Mouse (Mus musculus): ENCODE results near the gene Rictor. TPM values are rescaled to one million over a fixed set of nuclear protein-coding genes. Genes with fewer than 3 reads are reported as not detected.
"Not testable (repeated sequence)": the region's sequence is repeated elsewhere in the genome, so short reads cannot be mapped to it uniquely, and the experiment has no call there.

The Rictor gene
- polyA plus RNA-seq, 1 experiment from 2014 or later, result 46.8 TPM

DNA sequence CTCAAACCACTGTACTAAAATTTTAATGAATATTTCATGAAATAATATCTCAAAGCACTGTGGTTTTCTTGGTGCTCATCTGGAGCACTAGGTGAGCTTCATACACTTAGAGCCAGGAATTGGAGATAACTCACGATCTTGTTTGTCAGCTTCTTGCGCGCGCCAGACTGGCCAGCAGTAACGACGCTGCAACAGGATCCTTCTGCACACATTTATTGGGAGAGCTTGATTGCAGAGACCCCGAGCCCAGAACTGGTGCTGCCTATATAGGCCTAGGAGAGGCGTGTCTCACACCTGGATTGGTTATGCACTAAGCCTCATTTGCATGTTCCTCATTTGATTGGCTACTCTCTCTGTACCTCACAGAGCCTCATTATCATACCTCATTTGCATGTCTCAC is 93.0 kb downstream of the Rictor start:
- DNase-seq (ENCODE audit: low spot score); H3K9ac ChIP-seq (ENCODE audit: low read length); H3K36me3 ChIP-seq (ENCODE audit: control insufficient read depth, insufficient read depth, low read length); H3K4me2 ChIP-seq (ENCODE audit: low read depth, low read length, severe bottlenecking); ATAC-seq (replicated peaks; ENCODE audit: low FRiP score); H3K4me1 ChIP-seq (replicated peaks; ENCODE audit: control insufficient read depth, insufficient read depth, low read length); H3K27me3 ChIP-seq (ENCODE audit: control insufficient read depth, insufficient read depth, low read length); H3K27ac ChIP-seq (ENCODE audit: low read depth, low read length); H3K9me3 ChIP-seq (ENCODE audit: control insufficient read depth, low read length); H3K4me3 ChIP-seq (ENCODE audit: low read depth, low read length): not testable (repeated sequence)
- 96% methylated on average over 8 of the region's 8 CpGs for WGBS

DNA sequence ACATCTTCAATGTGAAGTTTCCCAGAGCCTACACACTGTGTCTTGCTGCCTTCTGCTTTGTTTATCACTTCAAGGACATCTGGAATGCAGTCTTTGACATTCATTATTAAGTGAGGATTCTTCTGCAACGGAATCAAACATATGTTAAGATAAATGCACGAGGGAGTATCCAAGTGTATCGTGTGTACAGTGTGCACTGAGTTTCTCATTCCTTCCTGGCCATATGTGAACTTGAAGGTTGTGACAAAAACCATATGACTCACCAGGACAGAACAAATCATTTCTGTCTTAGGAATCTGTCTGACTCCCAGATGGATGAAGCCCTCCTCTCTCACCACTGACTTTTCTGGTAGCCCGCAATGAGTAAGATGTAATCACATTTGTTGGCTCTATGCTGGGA is 107.6 kb downstream of the Rictor start:
- Histone ChIP-seq H3K27me3 (ENCODE audit: control insufficient read depth, insufficient read depth, low read length) (no peaks in the 10 kb centered on the region), H3K4me1 (replicated peaks; ENCODE audit: control insufficient read depth, insufficient read depth, low read length) (no peaks in the 10 kb centered on the region), H3K4me3 (ENCODE audit: low read depth, low read length) (no peak overlapping the region), H3K9ac (ENCODE audit: low read length) (no peak overlapping the region), H3K27ac (ENCODE audit: low read depth, low read length) (no peak overlapping the region), H3K4me2 (ENCODE audit: low read depth, low read length, severe bottlenecking) (no peak overlapping the region), H3K9me3 (ENCODE audit: control insufficient read depth, low read length) (no peaks in the 10 kb centered on the region; the same call in 1 of the 2 replicates), H3K36me3 (ENCODE audit: control insufficient read depth, insufficient read depth, low read length) (no peaks in the 10 kb centered on the region)
- DNase-seq (ENCODE audit: low spot score) (no peak), ATAC-seq (replicated peaks; ENCODE audit: low FRiP score) (no peak)
- WGBS, result 89% methylated on average over 4 of the region's 4 CpGs

DNA sequence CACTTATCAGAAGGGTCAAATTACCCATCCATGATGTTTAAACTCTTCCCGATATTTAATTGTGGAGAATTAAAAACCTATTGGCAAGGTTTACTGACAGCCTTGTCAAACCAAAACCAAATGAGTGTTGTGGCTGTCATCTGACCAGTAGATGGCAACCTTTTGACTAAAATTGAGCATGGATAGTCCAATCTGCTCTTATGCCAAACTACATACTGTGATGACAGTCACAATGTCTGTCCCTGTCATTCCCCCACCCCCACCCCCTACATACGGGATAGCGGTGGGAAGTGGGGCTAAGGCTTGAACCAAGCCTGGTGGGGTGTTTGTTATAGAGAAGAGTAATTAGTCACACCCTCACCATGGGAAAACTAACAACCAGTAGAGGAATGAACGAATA is 132.0 kb downstream of the Rictor start:
- Histone ChIP-seq H3K27me3 (ENCODE audit: control insufficient read depth, insufficient read depth, low read length) (no peaks in the 10 kb centered on the region), H3K9me3 (ENCODE audit: control insufficient read depth, low read length) (no peaks in the 10 kb centered on the region), H3K27ac (ENCODE audit: low read depth, low read length) (no peak overlapping the region), H3K4me3 (ENCODE audit: low read depth, low read length) (no peak overlapping the region), H3K4me1 (replicated peaks; ENCODE audit: control insufficient read depth, insufficient read depth, low read length) (no peaks in the 10 kb centered on the region), H3K36me3 (ENCODE audit: control insufficient read depth, insufficient read depth, low read length) (no peaks in the 10 kb centered on the region), H3K9ac (ENCODE audit: low read length) (no peak overlapping the region), H3K4me2 (ENCODE audit: low read depth, low read length, severe bottlenecking) (no peak overlapping the region)
- WGBS, result 55% methylated on average over 4 of the region's 4 CpGs
- ATAC-seq (replicated peaks; ENCODE audit: low FRiP score) (no peak), DNase-seq (ENCODE audit: low spot score) (no peak)

DNA sequence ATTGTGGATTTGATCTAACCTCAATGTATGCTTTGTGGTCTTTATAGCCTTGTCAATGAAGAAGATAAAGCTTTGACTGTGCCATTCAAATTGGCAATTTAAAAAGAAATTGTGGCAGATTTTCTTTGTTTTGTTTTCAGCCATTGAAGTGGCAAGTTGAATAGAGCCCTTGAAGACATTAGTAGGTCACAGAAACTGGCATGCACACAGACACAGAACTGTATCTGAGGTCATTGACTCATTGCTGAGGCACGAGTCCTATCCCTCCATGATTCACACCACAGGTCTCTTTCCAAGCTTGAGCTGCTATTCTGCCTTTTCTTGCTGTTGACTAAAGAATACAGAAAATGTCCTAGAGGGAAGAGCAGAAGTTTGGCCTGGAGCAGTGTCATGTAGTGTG is 141.7 kb downstream of the Rictor start:
- WGBS, result 45% methylated on average over 1 of the region's 1 CpGs
- Histone ChIP-seq H3K27me3 (ENCODE audit: control insufficient read depth, insufficient read depth, low read length) (no peaks in the 10 kb centered on the region), H3K36me3 (ENCODE audit: control insufficient read depth, insufficient read depth, low read length) (no peaks in the 10 kb centered on the region), H3K4me1 (replicated peaks; ENCODE audit: control insufficient read depth, insufficient read depth, low read length) (no peaks in the 10 kb centered on the region), H3K9me3 (ENCODE audit: control insufficient read depth, low read length) (no peaks in the 10 kb centered on the region), H3K4me3 (ENCODE audit: low read depth, low read length) (no peak overlapping the region), H3K4me2 (ENCODE audit: low read depth, low read length, severe bottlenecking) (no peak overlapping the region), H3K9ac (ENCODE audit: low read length) (no peak overlapping the region), H3K27ac (ENCODE audit: low read depth, low read length) (no peak overlapping the region)
- DNase-seq (ENCODE audit: low spot score) (no peak), ATAC-seq (replicated peaks; ENCODE audit: low FRiP score) (no peak)

Other genes starting within 250 kb of the Rictor start
- gene Fyb, start 185.5 kb upstream of the Rictor start, polyA plus RNA-seq (2014; fragmentation: Nextera tagmentation; extraction: Ambion mirVana), result 2.9 and 4.0 TPM in 2 replicates
- gene Osmr, start 166.6 kb downstream of the Rictor start, polyA plus RNA-seq (2014; fragmentation: Nextera tagmentation; extraction: Ambion mirVana), result 0.24 and 0.43 TPM in 2 replicates

All from forebrain, embryonic 11.5 days (tissue).